Mouse (Mus musculus) ES-CJ7 (cell line): ENCODE measurements around the gene Ctu2.

Experiments
- DNase-seq: peaks from one replicate; pipeline ENCODE4 v3.0.0; 2011; ENCODE audit warnings: low read depth, low spot score

Ctu2 gene

DNA sequence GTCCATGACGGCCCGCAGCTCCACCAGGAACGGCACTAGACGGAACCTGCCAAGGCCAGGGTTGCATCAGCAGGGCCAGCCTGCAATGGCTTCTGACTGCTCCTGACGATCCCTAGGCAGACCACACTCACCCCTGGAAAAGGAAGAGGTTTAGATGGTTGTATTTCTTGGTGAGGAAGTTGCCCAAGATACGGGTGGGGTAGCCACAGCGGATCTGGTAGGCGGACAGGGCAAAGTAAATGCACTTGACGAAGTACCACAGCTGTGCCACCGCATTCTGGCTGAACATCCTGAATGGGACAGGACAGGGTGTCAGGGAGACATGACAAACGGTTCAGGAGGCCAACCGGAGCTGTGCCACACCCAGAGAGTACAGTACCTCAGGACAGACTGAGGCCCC lies 8.9 kb downstream of the Ctu2 start:
- no peak for DNase-seq

DNA sequence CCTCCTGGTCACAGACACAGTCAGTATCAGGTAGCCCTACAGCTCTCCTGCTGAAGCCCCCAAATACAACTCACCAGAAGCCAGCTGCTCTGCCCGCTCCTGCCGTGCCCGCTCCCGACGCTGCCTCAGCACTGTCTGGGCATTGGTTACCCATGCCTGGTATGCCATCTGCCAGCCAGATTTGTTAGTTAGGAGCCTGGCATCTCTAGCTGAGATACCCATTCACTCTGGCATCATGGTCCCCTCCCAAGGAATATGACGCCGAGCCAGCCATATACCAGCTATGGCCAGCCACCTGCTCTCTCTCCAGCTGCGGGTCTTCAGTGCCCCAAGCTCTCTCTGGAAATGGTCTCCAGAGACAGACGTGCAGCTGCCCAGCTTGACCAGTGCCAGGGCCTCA lies 12.4 kb downstream of the Ctu2 start:
- DNase-seq, result no peak

DNA sequence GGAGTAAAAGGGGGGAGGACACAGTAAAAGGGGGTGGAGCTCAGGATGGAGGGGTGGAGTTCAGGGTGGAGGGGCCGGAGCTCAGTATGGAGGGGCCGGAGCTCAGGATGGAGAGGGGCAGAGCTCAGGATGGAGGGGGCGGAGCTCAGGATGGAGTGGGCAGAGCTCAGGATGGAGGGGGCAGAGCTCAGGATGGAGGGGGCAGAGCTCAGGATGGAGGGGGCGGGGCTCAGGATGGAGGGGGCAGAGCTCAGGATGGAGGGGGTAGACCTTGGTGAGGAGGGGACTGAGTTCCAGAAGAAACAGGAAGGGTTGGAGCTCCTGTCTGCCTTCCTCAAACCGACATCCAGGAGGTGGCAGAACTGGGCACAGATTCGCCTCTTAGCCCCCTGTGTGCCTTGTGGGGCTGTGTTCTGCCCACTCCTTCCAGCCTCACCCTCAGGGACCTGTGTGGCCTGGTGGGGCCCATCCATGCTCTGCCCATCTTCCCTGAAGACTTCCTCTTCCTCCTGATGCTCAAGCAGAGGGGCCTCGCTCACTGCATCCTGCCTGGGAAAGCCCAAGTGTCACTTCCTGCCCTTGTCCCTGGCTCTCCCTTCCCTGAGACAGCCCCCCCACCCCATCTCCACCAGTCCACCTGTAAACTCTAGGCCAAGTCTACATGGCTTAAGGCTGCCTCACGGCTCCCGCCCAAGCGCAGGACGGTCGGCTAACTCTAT lies 21.2 kb downstream of the Ctu2 start:
- peak; percentile 55 for DNase-seq

DNA sequence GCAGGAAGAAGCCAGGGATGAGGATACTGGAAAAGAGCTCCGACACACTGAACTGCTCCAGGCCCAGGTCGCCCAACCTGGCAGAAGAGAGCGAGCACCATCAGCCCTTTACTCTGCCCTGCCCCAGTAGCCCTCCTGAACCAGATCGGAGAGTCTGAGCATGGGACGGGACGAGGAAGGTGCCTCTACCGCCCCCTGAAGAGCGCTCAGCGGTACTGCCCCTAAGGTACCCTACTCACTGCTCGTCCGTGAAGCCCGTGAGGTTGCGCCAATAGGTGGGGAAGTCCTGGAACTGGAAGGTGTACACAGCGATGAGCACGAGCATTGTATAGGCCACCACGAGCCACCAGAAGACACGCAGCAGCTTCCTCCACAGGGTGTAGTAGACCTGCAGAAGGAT lies 22.0 kb downstream of the Ctu2 start:
- peak; percentile 85 for DNase-seq

DNA sequence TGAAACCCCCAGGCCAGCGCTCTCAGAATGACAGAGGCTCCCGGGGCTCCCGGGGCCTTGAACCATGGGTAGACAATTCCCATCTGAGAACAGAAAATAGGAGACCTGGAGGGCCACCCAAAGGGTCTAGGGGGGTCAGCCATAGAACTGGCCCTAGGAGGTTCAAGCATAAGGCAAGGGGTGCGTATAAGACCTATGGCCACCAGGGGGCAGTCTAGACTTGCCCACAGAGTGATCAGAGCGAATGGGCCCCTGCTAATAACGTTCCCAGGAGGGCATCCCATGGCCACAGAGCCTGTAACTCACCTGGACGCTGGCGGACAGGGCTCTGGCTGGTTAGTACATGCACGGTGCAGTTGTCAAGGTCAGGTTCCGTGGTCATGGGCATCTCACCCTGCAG lies 24.9 kb downstream of the Ctu2 start:
- peak; percentile 86 for DNase-seq

DNA sequence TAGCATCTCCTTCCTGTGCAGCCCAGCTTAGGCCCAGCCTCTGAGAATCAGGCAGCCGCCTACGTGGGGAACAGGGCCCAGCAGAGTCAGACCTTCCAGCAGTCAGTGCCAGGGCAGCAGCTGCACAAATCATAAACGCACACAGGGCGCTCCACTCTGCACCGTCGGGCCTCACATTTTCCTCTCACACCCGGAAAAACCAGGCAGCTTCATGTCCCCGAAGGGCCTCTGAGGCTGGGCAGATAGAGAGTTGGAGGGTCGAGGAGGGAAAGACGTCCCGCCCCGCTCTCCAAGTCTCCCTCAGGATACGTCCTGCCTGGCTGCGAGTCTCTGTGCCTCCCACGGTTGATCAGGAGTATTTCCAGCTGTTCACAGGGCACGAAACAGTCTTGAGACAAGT lies 35.6 kb downstream of the Ctu2 start:
- DNase-seq, result no peak

DNA sequence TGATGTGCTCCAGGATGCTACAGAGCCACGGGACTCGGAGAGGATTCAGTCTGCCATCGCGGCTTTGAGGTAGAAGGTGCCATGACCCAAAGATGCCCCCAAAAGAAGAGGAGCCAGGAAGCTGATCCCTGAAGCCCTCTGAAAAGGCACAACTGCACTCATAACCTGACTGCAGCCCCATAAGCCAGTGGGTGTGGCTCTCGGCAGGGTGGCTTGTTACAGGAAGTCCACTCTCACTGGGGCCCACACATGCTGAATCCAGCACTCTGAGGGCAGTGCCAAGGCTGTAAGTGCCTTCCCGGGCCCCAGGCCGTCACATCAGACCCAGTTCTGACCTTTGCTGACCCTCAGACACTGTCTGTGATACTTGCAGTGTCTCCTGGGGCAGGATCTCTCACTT lies 36.4 kb downstream of the Ctu2 start:
- DNase-seq, result no peak

DNA sequence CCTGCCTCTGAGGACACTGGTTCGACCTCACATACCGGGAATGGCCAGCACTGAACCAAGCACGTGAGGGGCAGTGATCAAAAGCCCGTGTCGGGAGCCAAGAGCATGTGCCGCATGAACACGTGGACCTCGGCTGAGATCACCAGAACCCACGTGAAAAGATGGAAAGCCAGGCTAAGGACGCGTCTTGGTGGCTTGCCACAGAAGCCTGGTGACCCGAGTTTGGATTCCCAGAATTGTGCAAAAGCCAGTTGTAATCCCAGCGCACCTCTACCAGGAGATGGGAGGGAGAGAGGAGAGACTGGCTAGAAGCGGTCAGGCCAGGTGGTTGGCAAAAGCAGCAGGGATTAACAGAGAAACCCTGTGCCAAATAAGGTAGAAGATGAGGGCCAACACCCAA lies 39.8 kb downstream of the Ctu2 start:
- DNase-seq, result no peak

DNA sequence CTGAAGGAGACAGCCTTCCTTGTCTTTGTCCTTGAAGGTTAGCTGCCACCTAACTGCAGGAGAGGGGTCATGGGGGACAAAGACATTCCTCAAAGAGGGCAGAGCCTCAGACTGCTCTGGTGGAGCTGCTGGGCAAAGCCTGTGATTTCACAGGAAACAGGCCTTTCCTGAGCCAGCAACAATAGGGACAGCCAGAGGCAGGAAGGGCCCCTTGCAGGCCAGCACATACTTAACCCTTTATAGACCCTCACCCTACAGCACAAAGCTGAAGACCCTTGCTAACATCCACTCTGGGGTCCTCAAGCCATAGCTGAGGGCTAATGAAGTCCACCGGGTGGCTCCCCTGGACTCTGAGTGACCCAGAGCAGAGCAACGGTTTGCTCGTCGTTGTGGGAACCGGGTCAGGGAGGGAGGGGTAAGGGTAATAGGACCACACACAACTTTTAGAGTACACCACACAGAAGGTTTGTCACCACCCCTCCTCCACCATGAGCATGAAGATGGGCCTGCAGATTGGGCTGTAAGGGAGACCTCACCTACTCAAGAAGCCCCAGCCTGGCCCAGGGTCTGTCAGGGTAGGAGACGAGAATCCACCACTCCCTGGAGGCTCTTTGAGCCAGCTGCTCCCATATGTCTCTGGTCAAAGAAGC lies 41.7 kb downstream of the Ctu2 start:
- DNase-seq, result no peak

DNA sequence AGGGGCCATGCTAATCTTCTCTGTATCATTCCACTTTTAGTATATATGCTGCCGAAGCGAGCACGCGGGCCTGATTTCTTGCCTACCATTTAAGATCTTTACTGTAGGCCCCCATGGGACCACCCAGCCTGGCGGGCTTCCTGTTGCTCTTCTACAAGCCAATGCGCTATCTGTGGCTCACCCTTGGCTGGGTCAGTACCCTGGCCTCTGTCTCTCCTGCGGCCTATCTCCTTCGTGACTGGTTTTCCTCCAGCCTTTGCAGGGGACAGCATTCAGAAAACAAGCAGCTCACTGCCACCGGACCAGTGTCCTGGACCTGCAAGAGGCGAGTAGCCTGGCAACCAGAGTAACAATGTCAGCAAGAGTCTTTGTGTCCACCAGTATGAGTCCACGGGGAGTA lies 44.7 kb downstream of the Ctu2 start:
- no peak for DNase-seq

DNA sequence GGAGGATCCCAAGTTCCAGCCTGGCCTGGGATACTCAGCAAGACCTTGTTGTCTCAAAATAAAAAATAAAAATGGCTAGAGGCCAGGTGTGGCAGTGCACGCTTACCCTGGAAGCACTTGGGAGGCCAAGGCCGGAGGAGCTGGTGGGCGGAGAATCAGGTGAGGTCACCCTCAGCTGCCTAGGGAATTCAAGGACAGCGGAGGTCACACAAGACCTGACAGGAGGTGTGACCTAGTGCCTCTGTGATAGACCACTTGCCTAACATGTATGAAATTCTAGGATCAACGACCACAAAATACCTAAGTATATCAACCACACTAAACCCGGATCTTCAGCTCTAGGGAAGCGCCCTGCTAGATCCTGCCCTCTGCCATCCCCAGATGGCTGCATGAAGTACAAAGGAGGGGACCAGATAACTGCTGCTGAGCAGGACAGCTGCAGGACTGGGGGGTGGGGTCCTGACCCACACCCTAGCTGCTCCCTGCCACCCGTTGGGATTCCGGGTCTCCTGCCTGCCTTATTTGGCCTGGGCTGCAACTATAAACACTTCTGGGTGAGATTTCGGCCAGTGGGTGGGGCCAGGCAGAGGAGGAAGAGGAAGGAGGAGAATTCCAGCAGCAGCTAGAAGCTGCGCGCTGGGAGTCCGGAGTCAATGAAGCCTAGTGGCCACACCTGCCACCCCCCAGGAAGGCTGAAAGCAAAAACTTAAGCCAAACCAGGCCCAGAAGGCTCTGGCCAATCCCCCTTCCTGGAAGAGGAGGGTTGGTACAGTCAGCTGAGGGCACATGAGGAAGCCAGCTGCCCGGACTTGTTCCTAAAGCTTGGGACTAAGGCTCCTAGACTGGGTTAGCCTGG lies 47.1 kb downstream of the Ctu2 start:
- peak; percentile 99 for DNase-seq

DNA sequence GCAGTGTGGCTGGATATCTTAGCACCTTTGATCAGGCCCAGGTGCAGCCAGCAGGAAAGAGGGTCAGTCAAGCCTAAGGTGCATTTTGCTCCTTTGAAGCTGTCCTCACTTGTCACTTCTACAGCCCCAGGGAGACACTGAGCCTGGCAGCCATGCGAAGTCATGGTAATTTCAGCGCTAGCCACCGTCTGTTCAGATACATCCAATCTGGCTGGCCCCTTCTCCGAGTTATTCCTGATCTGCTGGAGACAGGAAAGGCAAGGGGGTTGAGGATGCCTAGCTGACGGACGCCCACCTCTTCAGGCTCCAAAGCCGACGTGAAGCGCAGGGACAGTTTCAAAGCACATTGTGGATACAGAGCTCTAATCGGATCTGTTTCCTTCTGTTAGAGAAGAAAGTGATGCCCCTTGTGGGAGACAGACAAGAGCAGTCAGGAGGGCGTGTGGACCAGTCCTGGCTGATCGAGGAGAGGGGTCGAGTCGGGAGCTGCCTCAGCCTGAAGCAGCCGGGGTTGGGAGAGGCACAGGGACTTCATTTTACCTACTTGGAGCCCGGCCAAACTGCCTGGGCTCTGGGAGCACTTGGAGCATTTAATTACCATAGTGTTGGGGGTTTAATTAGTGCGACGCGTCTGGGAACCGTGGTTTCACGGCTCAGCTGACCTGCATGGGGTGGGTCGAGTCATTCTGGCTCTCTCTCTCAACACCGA lies 47.9 kb downstream of the Ctu2 start:
- DNase-seq, result peak; percentile 67

DNA sequence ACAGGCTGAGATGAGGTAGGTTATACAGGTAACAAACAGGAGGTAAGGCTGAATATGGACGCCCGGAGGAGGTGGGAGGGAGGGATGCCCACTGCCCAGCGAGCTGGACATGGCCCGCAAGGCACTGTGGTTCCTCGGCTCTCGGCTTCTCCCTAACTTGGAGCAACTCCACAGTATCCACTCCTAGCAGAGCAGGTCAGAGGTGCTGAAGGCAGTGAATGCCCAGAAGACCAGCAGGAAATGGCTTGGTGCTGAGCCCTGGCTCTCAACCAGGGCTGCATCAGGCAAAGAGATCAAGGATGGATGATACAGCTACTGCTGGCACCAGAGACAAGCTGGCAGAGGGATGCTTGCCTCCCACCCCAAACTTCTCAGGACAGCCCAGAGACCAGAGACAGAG lies 48.6 kb downstream of the Ctu2 start:
- no peak for DNase-seq

DNA sequence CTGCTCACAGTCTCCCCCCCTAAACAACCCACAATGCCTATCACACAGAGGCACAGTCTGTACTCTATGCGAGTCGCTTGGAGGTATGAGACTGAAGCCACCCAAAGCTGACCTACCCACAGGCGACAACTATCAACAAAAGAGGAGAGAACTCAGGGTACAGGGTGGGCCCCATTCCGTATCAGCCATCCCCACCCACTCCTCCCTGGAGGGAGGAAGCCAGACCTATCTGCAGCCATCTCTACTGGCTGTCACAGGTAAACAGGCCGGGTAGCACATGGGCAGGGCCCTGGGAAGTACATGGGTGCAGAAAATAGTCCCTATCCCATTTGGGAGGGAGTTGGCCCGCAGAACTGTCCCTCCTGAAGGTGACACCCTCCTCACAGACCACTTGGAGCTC lies 49.1 kb downstream of the Ctu2 start:
- DNase-seq, result no peak

DNA sequence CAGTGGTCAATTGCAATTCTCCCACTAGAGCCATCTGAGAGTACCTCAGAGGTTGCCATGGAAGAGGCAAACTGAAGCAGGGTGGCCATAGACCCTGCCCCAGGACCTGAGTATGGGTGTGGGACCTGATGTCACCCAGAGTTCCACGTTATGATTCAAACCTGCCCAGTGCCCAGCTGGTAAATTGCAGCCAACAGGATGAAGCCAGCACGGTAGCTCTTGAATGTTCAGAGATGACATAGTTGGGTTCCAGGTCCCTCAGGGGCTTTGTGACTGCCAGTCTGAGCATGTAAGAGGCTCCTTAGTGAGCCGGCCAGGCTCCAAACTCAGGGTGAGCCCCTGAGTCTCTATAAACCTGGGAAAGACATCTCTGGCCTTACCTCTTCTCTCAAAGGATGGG lies 50.1 kb downstream of the Ctu2 start:
- DNase-seq, result no peak

DNA sequence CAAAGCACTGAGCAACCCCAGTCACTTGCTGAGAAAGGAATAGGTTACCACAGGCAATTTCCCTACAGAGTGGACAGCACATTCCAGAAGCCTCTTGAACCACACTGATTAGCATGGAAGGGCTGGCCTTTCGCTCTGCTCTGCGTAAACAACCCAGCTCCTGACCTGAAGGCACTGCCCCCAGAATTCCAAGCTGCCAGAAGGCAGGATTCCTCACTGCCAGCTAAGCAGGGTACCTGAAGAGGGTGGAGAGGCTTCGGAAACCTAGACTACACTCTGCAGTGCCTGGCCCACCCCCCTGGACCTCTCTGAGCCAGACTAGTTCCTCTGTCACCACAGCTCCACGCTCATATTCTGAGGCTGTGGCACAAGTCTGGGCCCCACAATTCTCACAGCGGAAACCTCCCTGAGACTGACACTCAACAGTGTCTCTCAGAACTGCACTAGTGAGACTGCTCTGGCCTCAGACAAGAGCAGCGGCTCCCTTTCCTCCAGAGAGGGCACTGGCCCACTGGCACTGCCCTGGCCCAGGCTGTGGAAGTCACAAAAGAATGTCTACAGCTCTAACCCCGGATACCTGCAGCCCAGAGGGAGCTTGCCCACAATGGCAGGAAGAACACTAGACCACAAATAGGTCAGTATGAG lies 50.7 kb downstream of the Ctu2 start:
- no peak for DNase-seq

DNA sequence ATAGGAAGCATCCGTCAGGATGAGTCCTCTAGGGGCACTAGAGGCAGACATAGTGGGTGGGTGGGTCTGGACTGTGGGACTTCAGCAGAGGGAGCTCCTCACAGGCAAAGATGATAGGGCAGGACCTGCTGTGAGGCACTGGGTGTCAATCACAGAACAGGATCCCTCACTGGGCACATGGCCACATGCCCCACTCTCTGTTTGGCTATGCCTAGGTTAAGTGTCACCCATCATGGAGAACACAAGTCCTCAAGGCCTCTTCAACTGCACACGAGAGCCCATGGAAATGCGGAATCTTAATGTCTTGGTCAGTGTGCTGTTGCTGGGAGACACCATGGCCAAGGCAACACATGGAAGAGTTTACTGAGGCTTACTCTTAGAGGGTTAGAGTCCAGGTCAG lies 52.0 kb downstream of the Ctu2 start:
- no peak for DNase-seq

DNA sequence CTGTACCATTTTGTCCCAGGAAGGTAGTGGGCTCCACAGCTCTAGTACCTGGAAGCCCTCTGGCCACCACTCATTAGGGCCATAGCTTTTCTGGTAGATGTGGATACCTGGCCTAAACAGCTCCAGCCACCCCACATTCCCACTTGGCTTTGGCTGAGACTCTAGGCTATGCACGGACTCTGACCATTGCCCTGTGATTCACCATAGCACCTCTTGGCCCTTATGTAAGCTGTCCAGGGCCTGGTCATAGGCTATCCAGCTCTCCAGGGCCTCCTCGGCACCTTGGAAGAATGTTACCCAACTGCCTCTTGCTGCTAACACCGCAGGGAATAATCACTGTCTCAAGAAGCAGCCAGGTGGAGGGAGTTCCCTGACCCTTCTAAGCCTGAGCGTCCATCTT lies 53.2 kb downstream of the Ctu2 start:
- DNase-seq, result no peak

DNA sequence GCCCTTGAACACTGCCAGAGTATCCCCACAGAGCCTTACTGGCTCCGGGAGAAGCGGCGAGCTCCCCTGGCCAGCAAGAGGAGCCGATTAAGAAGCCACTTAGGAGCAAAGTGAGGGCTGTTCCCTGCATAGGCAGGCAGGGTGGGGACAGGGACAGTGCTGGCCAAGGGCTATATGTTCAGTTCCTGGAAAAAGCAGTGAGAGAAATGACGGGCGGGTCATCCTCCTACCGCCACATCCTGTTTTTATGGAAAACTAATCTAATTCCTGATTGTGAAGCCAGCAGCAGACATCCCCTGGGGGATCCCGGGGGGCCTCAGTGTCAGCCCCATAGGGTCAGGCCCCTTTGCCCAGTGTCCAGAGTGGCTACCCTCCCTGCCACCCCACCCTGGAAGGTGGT lies 55.4 kb downstream of the Ctu2 start:
- DNase-seq, result no peak
